Mouse (Mus musculus): ENCODE data around the gene P2rx6.

Gene P2rx6

DNA sequence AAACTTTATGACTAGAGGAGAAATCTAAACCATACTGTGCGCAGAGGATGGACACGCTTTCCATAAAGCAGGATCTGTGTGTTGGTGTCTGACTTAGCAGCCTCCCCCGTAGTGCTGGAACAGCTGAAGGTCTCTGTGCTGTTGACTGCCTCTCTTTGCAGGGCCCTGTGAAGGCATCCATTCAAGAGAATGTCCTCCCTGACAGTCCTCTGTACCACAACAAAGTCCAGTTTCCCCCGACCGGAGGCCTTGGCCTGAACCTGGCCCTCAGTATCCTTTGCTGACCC is 64.5 kb downstream of the P2rx6 start:
- DNase-seq (ENCODE audit: low spot score in 2 of 2) = no peak

Measured in left cerebral cortex, adult 9 months (tissue).